Mouse (Mus musculus): Measurements from ENCODE around the gene Coa5. TPM values are rescaled to one million over a fixed set of nuclear protein-coding genes. Genes with fewer than 3 reads are reported as not detected.

The Coa5 gene
- polyA plus RNA-seq, 1 experiment: 41.3 TPM

DNA sequence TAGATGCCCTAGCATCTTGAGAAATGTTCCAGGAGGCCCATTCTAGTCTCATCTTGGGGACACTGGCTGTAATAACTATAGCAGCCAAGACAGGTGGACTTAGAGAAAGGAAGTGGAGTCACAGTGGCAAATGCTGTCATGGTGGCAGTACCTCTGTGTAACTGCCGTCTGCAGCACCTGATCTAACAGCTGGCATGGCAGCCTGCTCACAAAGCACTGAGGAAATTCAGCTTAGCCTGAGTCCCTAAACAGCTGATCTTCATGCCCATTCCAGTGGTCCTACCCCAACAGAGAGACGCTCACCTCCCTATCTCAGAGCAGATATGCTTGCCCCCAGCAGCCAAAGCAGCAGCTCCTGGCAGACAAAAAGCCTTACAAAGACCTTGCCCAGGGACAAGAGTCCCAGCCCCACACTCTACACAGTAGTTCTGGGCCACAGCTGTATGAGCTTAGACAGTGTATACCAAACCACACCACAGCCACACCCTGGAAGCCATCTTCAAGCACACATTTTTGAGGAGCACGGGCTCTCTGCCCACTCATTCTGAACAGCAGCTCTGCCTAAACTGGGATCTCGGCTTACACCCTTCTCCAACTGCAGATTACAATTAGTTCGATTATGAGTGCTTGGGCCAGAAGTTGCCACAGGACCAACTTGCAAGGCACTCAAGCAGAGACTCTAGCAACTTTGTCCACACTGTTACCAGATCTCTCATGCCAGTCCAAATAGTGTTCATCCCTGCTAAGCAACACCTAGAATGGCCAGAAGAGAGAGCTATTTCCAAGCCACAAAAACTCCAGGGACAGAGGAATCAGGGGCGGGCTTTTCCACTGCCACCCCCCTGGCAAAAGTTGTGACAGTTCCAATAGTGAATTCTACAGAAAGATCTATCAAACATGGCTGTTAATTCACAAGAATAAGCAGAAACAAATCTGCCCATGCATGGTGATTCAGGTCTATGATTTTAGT, 41.6 kb upstream of the Coa5 start:
- no peak for TF ChIP-seq SRF (IDR thresholded peaks at IDR 0.05; ENCODE audit: control insufficient read depth, insufficient read length, low read depth)
- no peak for TF ChIP-seq E2F4 (IDR thresholded peaks at IDR 0.05; ENCODE audit: insufficient read depth)
- no peak for TF ChIP-seq TCF3 (IDR thresholded peaks at IDR 0.05; ENCODE audit: insufficient read length, low read depth)
- TF ChIP-seq MAX (IDR thresholded peaks at IDR 0.05; ENCODE audit: low read depth): no peak
- TF ChIP-seq MYOG (IDR thresholded peaks at IDR 0.05; ENCODE audit: control insufficient read depth in 1 of 3, insufficient read depth in 1 of 3, insufficient read length in 2 of 3, low read depth in 2 of 3): no peak
- TF ChIP-seq REST (IDR thresholded peaks at IDR 0.05; ENCODE audit: insufficient read depth, insufficient read length): no peak
- TF ChIP-seq MYOD1 (IDR thresholded peaks at IDR 0.05; ENCODE audit: control insufficient read depth in 1 of 3, insufficient read length in 2 of 3, low read depth in 2 of 3): no peak
- TF ChIP-seq USF1 (IDR thresholded peaks at IDR 0.05; ENCODE audit: low read depth): no peak
- H3K36me3 ChIP-seq (ENCODE audit: control insufficient read depth, insufficient read depth): no peaks in the 10 kb centered on the region
- H3K4me3 ChIP-seq: no peak overlapping the region
- no peak overlapping the region for H3ac ChIP-seq (ENCODE audit: control insufficient read depth, insufficient read length)
- no peaks in the 10 kb centered on the region for H3K79me2 ChIP-seq (ENCODE audit: control insufficient read depth, insufficient read depth)
- H3K27me3 ChIP-seq (ENCODE audit: control insufficient read depth, insufficient read depth, insufficient read length): no peaks in the 10 kb centered on the region
- no peak overlapping the region for H3K4me2 ChIP-seq (ENCODE audit: low read depth)

DNA sequence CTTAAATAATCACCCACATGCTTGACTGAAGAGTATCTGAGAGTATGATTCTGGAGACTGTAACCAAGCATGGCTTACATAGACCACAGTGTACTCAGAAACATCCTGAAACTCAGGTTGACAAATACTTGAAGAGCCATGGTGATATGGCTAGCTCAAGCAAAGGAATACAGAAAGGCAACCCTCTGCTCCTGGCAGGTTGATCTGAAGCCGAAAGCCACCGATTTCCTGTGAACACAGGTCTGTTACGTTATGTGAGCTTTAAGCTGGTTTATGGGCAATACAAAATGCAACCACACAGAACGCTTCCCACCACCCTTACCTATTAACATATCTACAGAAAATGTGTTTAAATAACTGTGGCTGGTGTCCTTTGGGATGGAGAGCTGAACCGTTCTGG, 39.1 kb upstream of the Coa5 start:
- no peaks in the 10 kb centered on the region for H3K36me3 ChIP-seq (ENCODE audit: control insufficient read depth, insufficient read depth)
- no peak for TF ChIP-seq SRF (IDR thresholded peaks at IDR 0.05; ENCODE audit: control insufficient read depth, insufficient read length, low read depth)
- no peak for TF ChIP-seq USF1 (IDR thresholded peaks at IDR 0.05; ENCODE audit: low read depth)
- no peak for TF ChIP-seq MAX (IDR thresholded peaks at IDR 0.05; ENCODE audit: low read depth)
- TF ChIP-seq MYOG (IDR thresholded peaks at IDR 0.05; ENCODE audit: control insufficient read depth in 1 of 3, insufficient read depth in 1 of 3, insufficient read length in 2 of 3, low read depth in 2 of 3): no peak
- no peak for TF ChIP-seq TCF12 (IDR thresholded peaks at IDR 0.05; ENCODE audit: insufficient read depth, poor library complexity, severe bottlenecking)
- TF ChIP-seq POLR2A (IDR thresholded peaks at IDR 0.05; ENCODE audit: insufficient read length, low read depth): no peak
- no peak for TF ChIP-seq REST (IDR thresholded peaks at IDR 0.05; ENCODE audit: insufficient read depth, insufficient read length)
- TF ChIP-seq CEBPB (IDR thresholded peaks at IDR 0.05; ENCODE audit: insufficient read depth, poor library complexity, severe bottlenecking): no peak
- no peak for TF ChIP-seq MYOD1 (IDR thresholded peaks at IDR 0.05; ENCODE audit: control insufficient read depth in 1 of 3, insufficient read length in 2 of 3, low read depth in 2 of 3)
- TF ChIP-seq TCF3 (IDR thresholded peaks at IDR 0.05; ENCODE audit: insufficient read length, low read depth): no peak
- H3K4me3 ChIP-seq: no peak overlapping the region
- H3ac ChIP-seq (ENCODE audit: control insufficient read depth, insufficient read length): no peak overlapping the region
- H3K27me3 ChIP-seq (ENCODE audit: control insufficient read depth, insufficient read depth, insufficient read length): peaks cover 4% of the 10 kb centered on the region
- no peak overlapping the region for H3K4me2 ChIP-seq (ENCODE audit: low read depth)
- no peaks in the 10 kb centered on the region for H3K79me2 ChIP-seq (ENCODE audit: control insufficient read depth, insufficient read depth)

DNA sequence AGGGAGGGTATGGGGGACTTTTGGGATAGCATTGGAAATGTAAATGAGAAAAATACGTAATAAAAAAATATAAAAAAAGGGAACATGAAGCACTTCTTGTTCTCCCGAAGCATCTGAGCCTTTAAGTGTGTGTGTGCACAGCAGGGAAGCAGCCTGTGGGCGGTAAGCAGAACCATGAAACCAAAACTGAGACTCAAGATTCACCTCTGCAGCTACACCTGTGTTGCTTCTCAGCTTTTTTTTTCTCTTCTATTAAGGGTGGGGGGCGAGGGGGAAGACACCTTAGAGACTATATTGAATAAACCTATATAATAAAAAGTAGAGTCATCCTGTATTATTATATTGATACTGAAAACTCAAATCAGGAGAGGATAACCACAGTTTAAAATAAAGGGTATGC, 37.9 kb upstream of the Coa5 start:
- H3K27me3 ChIP-seq (ENCODE audit: control insufficient read depth, insufficient read depth, insufficient read length): peaks cover 8% of the 10 kb centered on the region
- no peaks in the 10 kb centered on the region for H3K36me3 ChIP-seq (ENCODE audit: control insufficient read depth, insufficient read depth)
- TF ChIP-seq SRF (IDR thresholded peaks at IDR 0.05; ENCODE audit: control insufficient read depth, insufficient read length, low read depth): no peak
- TF ChIP-seq E2F4 (IDR thresholded peaks at IDR 0.05; ENCODE audit: insufficient read depth): no peak
- TF ChIP-seq TCF3 (IDR thresholded peaks at IDR 0.05; ENCODE audit: insufficient read length, low read depth): no peak
- no peak overlapping the region for H3ac ChIP-seq (ENCODE audit: control insufficient read depth, insufficient read length)
- H3K4me2 ChIP-seq (ENCODE audit: low read depth): no peak overlapping the region
- no peak overlapping the region for H3K4me3 ChIP-seq
- H3K79me2 ChIP-seq (ENCODE audit: control insufficient read depth, insufficient read depth): no peaks in the 10 kb centered on the region

DNA sequence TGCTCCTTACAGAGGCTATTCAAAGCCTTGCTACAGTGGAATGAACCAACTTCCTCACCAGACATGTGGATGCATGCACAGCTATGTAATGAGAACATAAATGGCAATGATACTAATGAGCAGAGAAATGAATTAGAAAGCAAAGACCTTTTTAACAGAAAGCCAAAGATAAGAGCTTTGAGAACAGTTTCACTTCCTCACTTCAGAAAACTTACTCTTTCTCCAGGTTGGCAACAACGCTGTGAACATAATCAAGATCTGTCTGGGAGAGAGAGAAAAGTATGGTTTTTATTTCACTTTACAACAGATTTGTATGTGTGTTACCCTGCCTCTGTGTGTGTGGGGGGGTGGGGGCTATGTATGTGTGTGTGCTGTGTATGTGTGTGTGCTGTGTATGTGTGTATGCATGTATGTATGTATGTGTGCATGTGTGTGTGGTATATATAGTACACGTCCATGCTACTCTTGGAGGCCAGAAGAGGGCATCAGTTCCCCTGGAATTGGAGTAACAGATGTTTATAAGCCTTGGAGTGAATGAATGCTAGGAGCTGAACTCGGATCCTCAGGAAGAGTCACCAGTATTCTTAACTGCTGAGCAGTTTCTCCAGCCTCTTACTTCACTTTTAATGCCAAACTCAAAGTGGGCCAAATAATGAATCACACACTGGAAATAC, 36.6 kb upstream of the Coa5 start:
- Histone ChIP-seq H3ac (ENCODE audit: control insufficient read depth, insufficient read length) (no peak overlapping the region), H3K27me3 (ENCODE audit: control insufficient read depth, insufficient read depth, insufficient read length) (peaks cover 8% of the 10 kb centered on the region), H3K79me2 (ENCODE audit: control insufficient read depth, insufficient read depth) (no peaks in the 10 kb centered on the region), H3K4me2 (ENCODE audit: low read depth) (no peak overlapping the region), H3K4me3 (no peak overlapping the region), H3K36me3 (ENCODE audit: control insufficient read depth, insufficient read depth) (no peaks in the 10 kb centered on the region)
- no peak for TF ChIP-seq REST (IDR thresholded peaks at IDR 0.05; ENCODE audit: insufficient read depth, insufficient read length)
- TF ChIP-seq TCF12 (IDR thresholded peaks at IDR 0.05; ENCODE audit: insufficient read depth, poor library complexity, severe bottlenecking): no peak
- TF ChIP-seq TCF3 (IDR thresholded peaks at IDR 0.05; ENCODE audit: insufficient read length, low read depth): no peak

DNA sequence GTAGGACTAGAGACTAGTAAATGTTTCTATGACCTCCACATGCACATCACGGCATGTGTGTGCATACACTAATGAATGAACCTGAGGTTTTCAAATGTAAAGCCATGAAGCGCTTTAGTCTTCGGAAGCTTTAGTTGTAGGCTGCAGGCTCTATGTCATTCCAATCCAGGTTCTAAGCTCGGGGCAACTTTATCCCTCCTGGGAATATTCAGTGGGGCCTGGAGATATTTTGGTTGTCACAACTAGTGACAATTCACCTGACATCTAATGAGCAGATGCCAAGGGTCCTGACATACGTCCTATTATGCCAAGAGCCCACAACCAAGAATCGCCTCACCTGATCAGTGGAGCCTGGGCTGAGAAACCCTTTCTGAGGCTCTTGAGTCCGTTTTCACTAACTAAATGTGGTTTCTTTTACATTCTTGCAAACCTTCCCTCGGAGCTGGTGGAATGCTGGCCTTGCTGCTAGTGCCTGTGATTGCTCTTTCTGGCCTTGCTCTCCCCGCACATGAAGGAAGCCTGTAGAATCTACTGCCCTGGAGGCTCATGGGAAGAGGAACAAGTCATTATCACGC, 35.1 kb upstream of the Coa5 start:
- Histone ChIP-seq H3K4me3 (no peak overlapping the region), H3ac (ENCODE audit: control insufficient read depth, insufficient read length) (no peak overlapping the region), H3K27me3 (ENCODE audit: control insufficient read depth, insufficient read depth, insufficient read length) (peaks cover 9% of the 10 kb centered on the region), H3K79me2 (ENCODE audit: control insufficient read depth, insufficient read depth) (no peaks in the 10 kb centered on the region), H3K36me3 (ENCODE audit: control insufficient read depth, insufficient read depth) (no peaks in the 10 kb centered on the region), H3K4me2 (ENCODE audit: low read depth) (no peak overlapping the region)
- TF ChIP-seq POLR2AphosphoS2 (IDR thresholded peaks at IDR 0.05; ENCODE audit: insufficient read length, low read depth) (no peak), REST (IDR thresholded peaks at IDR 0.05; ENCODE audit: insufficient read depth, insufficient read length) (no peak), E2F4 (IDR thresholded peaks at IDR 0.05; ENCODE audit: insufficient read depth) (no peak), CEBPB (IDR thresholded peaks at IDR 0.05; ENCODE audit: insufficient read depth, poor library complexity, severe bottlenecking) (no peak), TCF12 (IDR thresholded peaks at IDR 0.05; ENCODE audit: insufficient read depth, poor library complexity, severe bottlenecking) (no peak), POLR2A (IDR thresholded peaks at IDR 0.05; ENCODE audit: insufficient read length, low read depth) (no peak), MYOD1 (IDR thresholded peaks at IDR 0.05; ENCODE audit: control insufficient read depth in 1 of 3, insufficient read length in 2 of 3, low read depth in 2 of 3) (no peak), MAX (IDR thresholded peaks at IDR 0.05; ENCODE audit: low read depth) (no peak), MYOG (IDR thresholded peaks at IDR 0.05; ENCODE audit: control insufficient read depth in 1 of 3, insufficient read depth in 1 of 3, insufficient read length in 2 of 3, low read depth in 2 of 3) (no peak), TCF3 (IDR thresholded peaks at IDR 0.05; ENCODE audit: insufficient read length, low read depth) (no peak), USF1 (IDR thresholded peaks at IDR 0.05; ENCODE audit: low read depth) (no peak), SRF (IDR thresholded peaks at IDR 0.05; ENCODE audit: control insufficient read depth, insufficient read length, low read depth) (no peak)
